Mouse (Mus musculus) kidney, embryonic 14.5 days (tissue): ENCODE measurements around the gene Sprr2a2. TPM values are rescaled to one million over a fixed set of nuclear protein-coding genes. Genes with fewer than 3 reads are reported as not detected.
"Not testable (repeated sequence)": the region's sequence is repeated elsewhere in the genome, so short reads cannot be mapped to it uniquely, and the experiment has no call there.

ENCODE experiments used
- ATAC-seq: fragments of 200-750 bp; cut with Nextera tagmentation; 2 replicates; pipeline ENCODE4 v1.8.0; 2017; ENCODE audit warnings: moderate number of reproducible peaks, mild to moderate bottlenecking, moderate TSS enrichment, moderate library complexity; ENCODE audit not compliant: low FRiP score, low TSS enrichment
- H3K27ac ChIP-seq: fragments of 300-500 bp; sonication (generic); 2 replicates; pipeline ENCODE4 v1.5.1; 2014; ENCODE audit warnings: low read depth, mild to moderate bottlenecking, low read length, moderate library complexity, mixed read lengths
- H3K27me3 ChIP-seq: fragments of 300-500 bp; sonication (generic); 2 replicates; pipeline ENCODE4 v1.6.1; 2014; ENCODE audit warnings: mild to moderate bottlenecking, low read length; ENCODE audit not compliant: control insufficient read depth, insufficient read depth
- H3K36me3 ChIP-seq: fragments of 300-500 bp; sonication (generic); 2 replicates; pipeline ENCODE4 v1.6.1; 2014; ENCODE audit warnings: low read length, mixed read lengths; ENCODE audit not compliant: control insufficient read depth, insufficient read depth
- H3K4me1 ChIP-seq: fragments of 300-500 bp; sonication (generic); 2 replicates; pipeline ENCODE4 v1.6.1; 2014; ENCODE audit warnings: low read length, mixed read lengths; ENCODE audit not compliant: control insufficient read depth, insufficient read depth
- H3K4me2 ChIP-seq: fragments of 300-500 bp; sonication (generic); replicated peaks from 2 replicates; pipeline ENCODE4 v1.6.1; 2014; ENCODE audit warnings: low read depth, mild to moderate bottlenecking, low read length
- H3K4me3 ChIP-seq: fragments of 300-500 bp; sonication (generic); 2 replicates; pipeline ENCODE4 v1.5.1; 2014; ENCODE audit warnings: mild to moderate bottlenecking, low read length
- H3K9ac ChIP-seq: fragments of 300-500 bp; sonication (generic); 2 replicates; pipeline ENCODE4 v1.6.1; 2014; ENCODE audit warnings: low read depth, mild to moderate bottlenecking, low read length, moderate library complexity
- H3K9me3 ChIP-seq: fragments of 300-500 bp; sonication (generic); 2 replicates; pipeline ENCODE4 v1.6.1; 2016; ENCODE audit warnings: low read length; ENCODE audit not compliant: control insufficient read depth
- WGBS: fragments of 180-500 bp; shearing (Covaris S2); extraction: QIAGEN DNeasy Blood & Tissue Kit; methylation state at CpG from one replicate; pipeline ENCODE4 v1.1.7; 2014; 5-methylcytosine and 5-hydroxymethylcytosine counted together
- polyA plus RNA-seq: library from polyadenylated mRNA; unstranded; fragments of >200 nt; fragmentation: Nextera tagmentation; extraction: Ambion mirVana; gene quantifications from 2 replicates; pipeline ENCODE4 v1.2.1, GENCODE M21; 2014

Sprr2a2 gene
- polyA plus RNA-seq, 1 experiment from 2014 or later: not detected

- not testable (repeated sequence) for H3K4me2 ChIP-seq, ATAC-seq, H3K9me3 ChIP-seq, H3K4me1 ChIP-seq, H3K4me3 ChIP-seq, H3K27me3 ChIP-seq, H3K27ac ChIP-seq, H3K36me3 ChIP-seq, H3K9ac ChIP-seq
- WGBS: 73% methylated on average over 3 of the region's 3 CpGs
Measured at GRCm38 (mm10) chr3:92227410-92227809, 11.7 kb downstream of the Sprr2a2 start.

- peak; percentile 78 for ATAC-seq
- H3K27ac ChIP-seq, H3K36me3 ChIP-seq, H3K4me1 ChIP-seq, H3K4me2 ChIP-seq, H3K9ac ChIP-seq, H3K4me3 ChIP-seq, H3K27me3 ChIP-seq, H3K9me3 ChIP-seq: not testable (repeated sequence)
- no CpG with 5 or more reads among the region's 5 CpGs for WGBS
Measured at GRCm38 (mm10) chr3:92236463-92237189, 20.9 kb downstream of the Sprr2a2 start.

GRCm38 (mm10) chr3:92238736-92239135 is 23.0 kb downstream of the Sprr2a2 start:
- not testable (repeated sequence) for H3K9ac ChIP-seq, H3K9me3 ChIP-seq, H3K27me3 ChIP-seq, H3K27ac ChIP-seq, H3K36me3 ChIP-seq, H3K4me1 ChIP-seq, H3K4me2 ChIP-seq, ATAC-seq, H3K4me3 ChIP-seq

- H3K9ac ChIP-seq, ATAC-seq, H3K27me3 ChIP-seq, H3K4me1 ChIP-seq, H3K27ac ChIP-seq, H3K9me3 ChIP-seq, H3K4me3 ChIP-seq, H3K4me2 ChIP-seq, H3K36me3 ChIP-seq: not testable (repeated sequence)
- no CpG with 5 or more reads among the region's 1 CpGs for WGBS
Measured at GRCm38 (mm10) chr3:92239197-92239596, 23.5 kb downstream of the Sprr2a2 start.

- H3K4me3 ChIP-seq, H3K9ac ChIP-seq, ATAC-seq, H3K27ac ChIP-seq, H3K9me3 ChIP-seq, H3K36me3 ChIP-seq, H3K4me2 ChIP-seq, H3K4me1 ChIP-seq, H3K27me3 ChIP-seq: not testable (repeated sequence)
Measured at GRCm38 (mm10) chr3:92244833-92245232, 29.1 kb downstream of the Sprr2a2 start.

- H3K9ac ChIP-seq, H3K4me2 ChIP-seq, H3K27me3 ChIP-seq, H3K36me3 ChIP-seq, H3K9me3 ChIP-seq, H3K4me3 ChIP-seq, H3K4me1 ChIP-seq, H3K27ac ChIP-seq: not testable (repeated sequence)
- no CpG with 5 or more reads among the region's 10 CpGs for WGBS
- ATAC-seq: peak; percentile 34; the same call in 1 of the 2 replicates
Measured at GRCm38 (mm10) chr3:92246245-92246644, 30.5 kb downstream of the Sprr2a2 start.

GRCm38 (mm10) chr3:92248494-92248893 is 32.8 kb downstream of the Sprr2a2 start:
- not testable (repeated sequence) for H3K4me2 ChIP-seq, H3K27ac ChIP-seq, H3K4me1 ChIP-seq, H3K4me3 ChIP-seq, H3K36me3 ChIP-seq, H3K9me3 ChIP-seq, ATAC-seq, H3K9ac ChIP-seq, H3K27me3 ChIP-seq

- ATAC-seq, H3K4me3 ChIP-seq, H3K27me3 ChIP-seq, H3K9ac ChIP-seq, H3K27ac ChIP-seq, H3K9me3 ChIP-seq, H3K4me1 ChIP-seq, H3K36me3 ChIP-seq, H3K4me2 ChIP-seq: not testable (repeated sequence)
- WGBS: 93% methylated on average over 1 of the region's 2 CpGs
Measured at GRCm38 (mm10) chr3:92250450-92250849, 34.7 kb downstream of the Sprr2a2 start.

- H3K4me1 ChIP-seq, H3K27me3 ChIP-seq, H3K27ac ChIP-seq, H3K4me2 ChIP-seq, H3K4me3 ChIP-seq, H3K9ac ChIP-seq, H3K36me3 ChIP-seq, H3K9me3 ChIP-seq: not testable (repeated sequence)
- peak; percentile 83 for ATAC-seq
- no CpG with 5 or more reads among the region's 8 CpGs for WGBS
Measured at GRCm38 (mm10) chr3:92253860-92254259, 38.1 kb downstream of the Sprr2a2 start.
